Mouse (Mus musculus): Measurements from ENCODE around the gene Bpifa1.

Gene Bpifa1

GRCm38 (mm10) chr2:154197036-154197435, 54.4 kb downstream of the Bpifa1 start:
- no peak for DNase-seq (ENCODE audit: extremely low read depth, insufficient read length, low spot score)
